ENCODE assay signal across 7 mouse cellular contexts in the genomic region with DNA sequence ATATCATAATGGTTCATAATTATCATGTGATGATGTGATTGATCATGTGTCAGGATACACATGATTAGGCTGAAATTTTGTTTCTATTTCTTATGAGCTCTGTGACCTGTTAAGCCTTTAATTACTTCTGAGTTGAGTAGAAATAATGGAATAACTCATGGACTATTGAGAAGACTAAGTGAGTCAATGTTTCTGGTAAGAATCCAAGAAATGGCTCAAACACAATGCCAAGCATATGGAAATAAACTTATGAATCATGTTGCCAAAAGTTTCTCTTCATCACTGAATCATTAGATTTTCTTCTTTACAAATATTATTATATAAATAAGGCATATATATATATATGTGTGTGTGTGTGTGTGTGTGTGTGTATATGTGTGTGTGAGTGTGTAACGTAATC.
"Had no signal": no experiment of that assay in that cellular context is flagged by ENCODE, and none has a peak within 500 bp of the region (broad histone marks: within the 10 kb centered on the region; RNA-seq: fewer than 3 reads in every experiment).

No protein-coding gene starts in this region.

- DNase-seq: lung, adult 2 months; lung, postnatal 14 days; lung, postnatal 36 days; right cerebral cortex, postnatal 14 days; thymus, adult 2 months; thymus, postnatal 25 days; thymus, postnatal 4 days had no signal
